Mouse (Mus musculus): Measurements from ENCODE around the gene Pet100. TPM values are rescaled to one million over a fixed set of nuclear protein-coding genes. Genes with fewer than 3 reads are reported as not detected.

Gene Pet100
- total RNA-seq, 2 experiments from 2014 or later = 48.6 to 137 TPM

- peak; percentile 54; the same call in 1 of the 2 replicates for ATAC-seq (replicated peaks; ENCODE audit: low FRiP score, poor library complexity, severe bottlenecking)
Measured at GRCm38 (mm10) chr8:3671980-3672491, 50.7 kb downstream of the Pet100 start, which contains the start of gene Fcor. Fcor (minus strand) TSS chr8:3672362.

DNA sequence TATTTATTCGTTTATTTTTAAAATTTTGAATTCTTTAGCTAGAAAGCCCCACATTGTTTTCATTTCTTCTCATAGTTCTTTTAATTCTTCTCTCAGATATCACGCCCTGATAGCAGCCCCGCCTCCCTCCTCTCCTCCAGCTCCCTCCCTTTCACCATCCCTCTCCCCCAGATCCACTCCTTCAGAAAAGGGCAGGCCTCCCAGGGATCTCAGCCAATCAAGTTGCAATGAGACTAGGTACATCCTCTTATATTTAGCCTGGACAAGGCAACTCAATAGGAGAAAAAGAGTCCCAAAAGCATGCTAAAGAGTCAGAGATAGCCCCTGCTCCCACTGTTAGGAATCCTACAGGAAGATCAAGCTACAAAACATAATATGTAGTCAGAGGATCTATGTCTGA lies 53.3 kb downstream of the Pet100 start:
- ATAC-seq (replicated peaks; ENCODE audit: low FRiP score, poor library complexity, severe bottlenecking) = no peak

Other genes with a start within 250 kb of the Pet100 start
- 7.2 and 7.5 TPM in 2 replicates for gene Arhgef18, start 228.5 kb upstream of the Pet100 start, total RNA-seq (2015; ENCODE audit: low replicate concordance)
- 3.0 and 5.4 TPM in 2 replicates for gene Arhgef18, start 228.5 kb upstream of the Pet100 start, total RNA-seq (2017; ENCODE audit: low replicate concordance)
- 0.72 TPM in 1 of 2 replicates, not detected in the other for gene Pex11g, start 153.9 kb upstream of the Pet100 start, total RNA-seq (2015; ENCODE audit: low replicate concordance)
- not detected in 2 replicates for gene Pex11g, start 153.9 kb upstream of the Pet100 start, total RNA-seq (2017; ENCODE audit: low replicate concordance)
- not detected in 2 replicates for gene Tex45, start 150.7 kb upstream of the Pet100 start, total RNA-seq (2015; ENCODE audit: low replicate concordance)
- gene Tex45, start 150.7 kb upstream of the Pet100 start, total RNA-seq (2017; ENCODE audit: low replicate concordance) = not detected in 2 replicates
- gene Zfp358, start 128.4 kb upstream of the Pet100 start, total RNA-seq (2015; ENCODE audit: low replicate concordance) = 2.9 TPM in 1 of 2 replicates, not detected in the other
- 2.0 TPM in 1 of 2 replicates, not detected in the other for gene Zfp358, start 128.4 kb upstream of the Pet100 start, total RNA-seq (2017; ENCODE audit: low replicate concordance)
- gene Mcoln1, start 121.1 kb upstream of the Pet100 start, total RNA-seq (2015; ENCODE audit: low replicate concordance) = 45.3 and 65.2 TPM in 2 replicates
- 82.9 and 267 TPM in 2 replicates for gene Mcoln1, start 121.1 kb upstream of the Pet100 start, total RNA-seq (2017; ENCODE audit: low replicate concordance)
- 110 and 131 TPM in 2 replicates for gene Pnpla6, start 106.2 kb upstream of the Pet100 start, total RNA-seq (2015; ENCODE audit: low replicate concordance)
- 147 and 272 TPM in 2 replicates for gene Pnpla6, start 106.2 kb upstream of the Pet100 start, total RNA-seq (2017; ENCODE audit: low replicate concordance)
- gene C330021F23Rik, start 53.6 kb upstream of the Pet100 start, total RNA-seq (2015; ENCODE audit: low replicate concordance) = not detected in 2 replicates
- not detected in 2 replicates for gene C330021F23Rik, start 53.6 kb upstream of the Pet100 start, total RNA-seq (2017; ENCODE audit: low replicate concordance)
- gene Camsap3, start 34.3 kb upstream of the Pet100 start, total RNA-seq (2015; ENCODE audit: low replicate concordance) = not detected in 2 replicates
- not detected in 2 replicates for gene Camsap3, start 34.3 kb upstream of the Pet100 start, total RNA-seq (2017; ENCODE audit: low replicate concordance)
- 8.8 and 12.3 TPM in 2 replicates for gene Xab2, start 232 bp upstream of the Pet100 start, total RNA-seq (2015; ENCODE audit: low replicate concordance)
- gene Xab2, start 232 bp upstream of the Pet100 start, total RNA-seq (2017; ENCODE audit: low replicate concordance) = 30.6 and 36.8 TPM in 2 replicates
- gene Pcp2, start 4.0 kb downstream of the Pet100 start, total RNA-seq (2015; ENCODE audit: low replicate concordance) = not detected in 2 replicates
- not detected in 2 replicates for gene Pcp2, start 4.0 kb downstream of the Pet100 start, total RNA-seq (2017; ENCODE audit: low replicate concordance)
- gene Stxbp2, start 9.4 kb downstream of the Pet100 start, total RNA-seq (2015; ENCODE audit: low replicate concordance) = 32.7 and 56.9 TPM in 2 replicates
- gene Stxbp2, start 9.4 kb downstream of the Pet100 start, total RNA-seq (2017; ENCODE audit: low replicate concordance) = 34.7 and 49.1 TPM in 2 replicates
- not detected in 2 replicates for gene Retn, start 34.2 kb downstream of the Pet100 start, total RNA-seq (2015; ENCODE audit: low replicate concordance)
- gene Retn, start 34.2 kb downstream of the Pet100 start, total RNA-seq (2017; ENCODE audit: low replicate concordance) = not detected in 2 replicates
- gene Mcemp1, start 44.2 kb downstream of the Pet100 start, total RNA-seq (2015; ENCODE audit: low replicate concordance) = 13.4 and 36.4 TPM in 2 replicates
- 4.1 and 11.6 TPM in 2 replicates for gene Mcemp1, start 44.2 kb downstream of the Pet100 start, total RNA-seq (2017; ENCODE audit: low replicate concordance)
- not detected in 2 replicates for gene Fcor, start 50.8 kb downstream of the Pet100 start, total RNA-seq (2015; ENCODE audit: low replicate concordance)
- gene Fcor, start 50.8 kb downstream of the Pet100 start, total RNA-seq (2017; ENCODE audit: low replicate concordance) = not detected in 2 replicates
- 5.4 and 6.1 TPM in 2 replicates for gene Trappc5, start 54.8 kb downstream of the Pet100 start, total RNA-seq (2015; ENCODE audit: low replicate concordance)
- gene Trappc5, start 54.8 kb downstream of the Pet100 start, total RNA-seq (2017; ENCODE audit: low replicate concordance) = 5.1 and 5.4 TPM in 2 replicates
- gene Fcer2a, start 72.6 kb downstream of the Pet100 start, total RNA-seq (2015; ENCODE audit: low replicate concordance) = 2.9 TPM in 1 of 2 replicates, not detected in the other
- gene Fcer2a, start 72.6 kb downstream of the Pet100 start, total RNA-seq (2017; ENCODE audit: low replicate concordance) = 1.2 TPM in 1 of 2 replicates, not detected in the other
- not detected in 2 replicates for gene Clec4g, start 99.1 kb downstream of the Pet100 start, total RNA-seq (2015; ENCODE audit: low replicate concordance)
- not detected in 2 replicates for gene Clec4g, start 99.1 kb downstream of the Pet100 start, total RNA-seq (2017; ENCODE audit: low replicate concordance)
- 5.4 TPM in 1 of 2 replicates, not detected in the other for gene Cd209a, start 127.4 kb downstream of the Pet100 start, total RNA-seq (2015; ENCODE audit: low replicate concordance)
- 3.0 and 5.1 TPM in 2 replicates for gene Cd209a, start 127.4 kb downstream of the Pet100 start, total RNA-seq (2017; ENCODE audit: low replicate concordance)
- not detected in 2 replicates for gene Cd209e, start 232.8 kb downstream of the Pet100 start, total RNA-seq (2015; ENCODE audit: low replicate concordance)
- not detected in 2 replicates for gene Cd209e, start 232.8 kb downstream of the Pet100 start, total RNA-seq (2017; ENCODE audit: low replicate concordance)